ENCODE assay signal across 9 mouse cellular contexts in genomic region chr4:86924804-86925458, GRCm38 (mm10). TPM values are rescaled to one million over a fixed set of nuclear protein-coding genes. Genes with fewer than 3 reads are reported as not detected.
DNase-seq lines count a peak whose midpoint lies in the region; ATAC-seq lines count a peak whose summit lies in the region.
"Had no signal": no experiment of that assay in that cellular context is flagged by ENCODE, and none has a peak within 500 bp of the region (broad histone marks: within the 10 kb centered on the region; RNA-seq: fewer than 3 reads in every experiment).

No protein-coding gene starts in this region.

- no peak overlapping the region for H3K9ac ChIP-seq in forebrain, embryonic 16.5 days (replicated peaks; ENCODE audit: low read depth, low read length)

- H3K4me3 ChIP-seq in forebrain, embryonic 16.5 days (replicated peaks; ENCODE audit: low read length) = no peak overlapping the region
- H3K4me3 ChIP-seq: megakaryocyte, embryonic 14.5 days had no signal

- H3K9me3 ChIP-seq in forebrain, embryonic 16.5 days (ENCODE audit: control insufficient read depth, low read length) = no peaks in the 10 kb centered on the region
- H3K9me3 ChIP-seq: megakaryocyte, embryonic 14.5 days had no signal

- H3K27ac ChIP-seq in forebrain, embryonic 16.5 days (ENCODE audit: low read length) = no peak overlapping the region

- no peaks in the 10 kb centered on the region for H3K36me3 ChIP-seq in forebrain, embryonic 16.5 days (ENCODE audit: control insufficient read depth, insufficient read depth)

- WGBS in forebrain, embryonic 16.5 days = 7% methylated on average over 9 of the region's 9 CpGs

- no peak overlapping the region for H3K4me2 ChIP-seq in forebrain, embryonic 16.5 days (ENCODE audit: low read length)

- DNase-seq in Muller cell, postnatal 12 days (ENCODE audit: inconsistent ontology term) = peak; percentile 62
- peak; percentile 89 for DNase-seq in heart, postnatal 4 days
- peak; percentile 82 to 89 for DNase-seq in layer of hippocampus, postnatal 14 days (ENCODE audit: low spot score in 2 of 2)
- peak; percentile 67 to 82 for DNase-seq in lung, postnatal 4 days
- peak; percentile 62 for DNase-seq in right cerebral cortex, postnatal 25 days

- no peaks in the 10 kb centered on the region for H3K27me3 ChIP-seq in forebrain, embryonic 16.5 days (replicated peaks; ENCODE audit: control insufficient read depth, insufficient read depth, low read length)

- peak; percentile 53; the same call in 1 of the 2 replicates for ATAC-seq in cerebellum, adult (ENCODE audit: insufficient number of reproducible peaks, low FRiP score, low TSS enrichment)
- peak; percentile 60 for ATAC-seq in forebrain, embryonic 16.5 days
- ATAC-seq in erythroblast, adult 5-6 weeks (replicated peaks; ENCODE audit: low FRiP score, poor library complexity, severe bottlenecking) = no peak

- H3K4me1 ChIP-seq in forebrain, embryonic 16.5 days (replicated peaks; ENCODE audit: control insufficient read depth, insufficient read depth, low read length) = peaks cover 3% of the 10 kb centered on the region; the same call in 1 of the 2 replicates

RNA-seq across cellular contexts. Expression of gene Acer2, which starts 50.7 kb away (rescaled TPM):
- polyA plus RNA-seq in forebrain, embryonic 16.5 days (2015; fragmentation: Nextera tagmentation; extraction: Ambion mirVana) = 10.5 and 11.7 TPM in 2 replicates
- 10 to 100 TPM; 18.2 to 19.0 TPM for total RNA-seq in heart, postnatal 4 days (2021)
- total RNA-seq in layer of hippocampus, postnatal 14 days (2021) = 1 to 10 TPM; 3.4 to 4.3 TPM
- total RNA-seq in erythroblast, adult 5-6 weeks (2015; ENCODE audit: low replicate concordance) = not detected in 2 replicates
- total RNA-seq in erythroblast, adult 5-6 weeks (2017; ENCODE audit: low replicate concordance) = 0.43 and 1.3 TPM in 2 replicates
